8 mouse cellular contexts compared by ENCODE assay signal in the genomic region with DNA sequence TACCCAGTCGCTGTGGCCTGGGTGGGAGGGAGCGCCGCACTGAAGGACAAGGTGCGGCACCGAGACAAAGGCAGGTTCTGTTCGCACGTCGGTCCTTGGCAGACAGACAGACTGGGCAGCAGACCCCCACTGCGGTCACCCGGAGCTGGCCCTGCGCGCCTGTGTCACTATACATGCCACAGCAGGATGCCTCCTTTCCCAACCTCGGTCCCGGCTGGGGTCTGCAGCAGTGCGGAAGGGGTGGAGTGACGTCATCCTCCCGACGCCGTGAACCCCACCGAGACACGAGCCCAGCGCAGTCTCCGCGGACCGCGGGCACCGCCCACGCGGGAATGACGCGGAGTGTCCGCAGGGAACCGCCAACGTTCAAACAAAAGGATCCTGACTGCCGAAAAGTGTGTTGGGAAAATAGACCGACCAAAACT. TPM values are rescaled to one million over a fixed set of nuclear protein-coding genes. Genes with fewer than 3 reads are reported as not detected.
A peak's percentile ranks its signal among the peaks of the same experiment; 100 is the strongest.
DNase-seq lines count a peak whose midpoint lies in the region; ATAC-seq and TF ChIP-seq lines count a peak whose summit lies in the region.
"Not testable (repeated sequence)": the region's sequence is repeated elsewhere in the genome, so short reads cannot be mapped to it uniquely, and the experiment has no call there.

No protein-coding gene starts in this region.

- not testable (repeated sequence) for H3K4me1 ChIP-seq in forebrain, embryonic 16.5 days (replicated peaks; ENCODE audit: control insufficient read depth, insufficient read depth, low read length); hindbrain, embryonic 10.5 days (replicated peaks); lung, postnatal 0 days (ENCODE audit: insufficient read depth, low read depth, low read length); olfactory bulb, adult 2 months (ENCODE audit: control insufficient read depth, insufficient read depth, low read length)

- H3K36me3 ChIP-seq in forebrain, embryonic 16.5 days (ENCODE audit: control insufficient read depth, insufficient read depth); hindbrain, embryonic 10.5 days; lung, postnatal 0 days (ENCODE audit: insufficient read depth, low read length): not testable (repeated sequence)

- H3K9ac ChIP-seq in forebrain, embryonic 16.5 days (replicated peaks; ENCODE audit: low read depth, low read length) = peak overlapping the region; percentile 68
- H3K9ac ChIP-seq in lung, postnatal 0 days (replicated peaks; ENCODE audit: low read depth) = peak overlapping the region; percentile 23; the same call in 1 of the 2 replicates

- H3K27ac ChIP-seq in forebrain, embryonic 16.5 days (ENCODE audit: low read length) = peak overlapping the region; percentile 80
- peak overlapping the region; percentile 86 for H3K27ac ChIP-seq in hindbrain, embryonic 10.5 days
- H3K27ac ChIP-seq in lung, postnatal 0 days (ENCODE audit: low read length) = peak overlapping the region; percentile 54
- not testable (repeated sequence) for H3K27ac ChIP-seq in olfactory bulb, adult 2 months (ENCODE audit: insufficient read depth, low read depth, low read length)

- TF ChIP-seq CTCF in lung, postnatal 0 days (IDR thresholded peaks at IDR 0.05); olfactory bulb, adult 2 months (IDR thresholded peaks at IDR 0.05; ENCODE audit: insufficient read depth, low read depth, low read length): not testable (repeated sequence)

- peak overlapping the region; percentile 43 for H3K4me2 ChIP-seq in forebrain, embryonic 16.5 days (ENCODE audit: low read length)
- peak overlapping the region; percentile 61 for H3K4me2 ChIP-seq in lung, postnatal 0 days (replicated peaks; ENCODE audit: low read depth, low read length)

- H3K4me3 ChIP-seq in forebrain, embryonic 16.5 days (replicated peaks; ENCODE audit: low read length) = peak overlapping the region; percentile 48
- H3K4me3 ChIP-seq in hindbrain, embryonic 10.5 days = peak overlapping the region; percentile 57
- peak overlapping the region; percentile 46 for H3K4me3 ChIP-seq in lung, postnatal 0 days (ENCODE audit: low read depth, low read length)
- H3K4me3 ChIP-seq in olfactory bulb, adult 2 months (ENCODE audit: insufficient read depth, low read depth, low read length) = peak overlapping the region; percentile 54

- peak; percentile 90 for DNase-seq in Muller cell, postnatal 12 days (ENCODE audit: inconsistent ontology term)
- DNase-seq in cerebellum, adult 8-10 months = peak; percentile 68
- peak; percentile 87 for DNase-seq in hindbrain, embryonic 10.5 days (ENCODE audit: low spot score)
- peak; percentile 33 for DNase-seq in layer of hippocampus, adult 9-11 months
- peak; percentile 92 for DNase-seq in lung, postnatal 0 days (ENCODE audit: low spot score)
- peak; percentile 55 to 63 for DNase-seq in thymus, postnatal 10 days (ENCODE audit: low spot score in 2 of 2)

- WGBS in forebrain, embryonic 16.5 days = under 1% methylated on average over 34 of the region's 36 CpGs
- WGBS in hindbrain, embryonic 10.5 days = 0% methylated on average over 36 of the region's 36 CpGs
- under 1% methylated on average over 33 of the region's 36 CpGs for WGBS in lung, postnatal 0 days
- WGBS in olfactory bulb, adult 2 months = under 1% methylated on average over 36 of the region's 36 CpGs

- TF ChIP-seq POLR2A in olfactory bulb, adult 2 months (IDR thresholded peaks at IDR 0.05; ENCODE audit: insufficient read depth, low read depth, low read length) = not testable (repeated sequence)

- peak; percentile 94 for ATAC-seq in forebrain, embryonic 16.5 days
- peak; percentile 85 for ATAC-seq in lung, postnatal 0 days

- not testable (repeated sequence) for H3K9me3 ChIP-seq in forebrain, embryonic 16.5 days (ENCODE audit: control insufficient read depth, low read length); hindbrain, embryonic 10.5 days; lung, postnatal 0 days (ENCODE audit: low read length)

- TF ChIP-seq EP300 in lung, postnatal 0 days (IDR thresholded peaks at IDR 0.05) = not testable (repeated sequence)

- H3K27me3 ChIP-seq in forebrain, embryonic 16.5 days (replicated peaks; ENCODE audit: control insufficient read depth, insufficient read depth, low read length); hindbrain, embryonic 10.5 days (ENCODE audit: insufficient read depth, poor library complexity, severe bottlenecking); lung, postnatal 0 days (replicated peaks; ENCODE audit: insufficient read depth, low read length): not testable (repeated sequence)

RNA-seq across cellular contexts. Expression of a gene that starts 0.6 kb away (rescaled TPM):
- 201 and 206 TPM in 2 replicates for polyA plus RNA-seq in forebrain, embryonic 16.5 days (2015; fragmentation: Nextera tagmentation; extraction: Ambion mirVana)
- 297 and 329 TPM in 2 replicates for polyA plus RNA-seq in hindbrain, embryonic 10.5 days (2016; fragmentation: Nextera tagmentation; extraction: Ambion mirVana)
- 185 and 188 TPM in 2 replicates for polyA plus RNA-seq in lung, postnatal 0 days (2015; fragmentation: Nextera tagmentation; extraction: Ambion mirVana)
- not detected in 2 replicates for polyA plus RNA-seq in olfactory bulb, adult 2 months (2012; ENCODE audit: insufficient read depth, insufficient read length, low replicate concordance, missing spikeins)

RNA-seq across cellular contexts. Expression of a gene that starts 3.8 kb away (rescaled TPM):
- polyA plus RNA-seq in forebrain, embryonic 16.5 days (2015; fragmentation: Nextera tagmentation; extraction: Ambion mirVana) = 0.22 and 0.30 TPM in 2 replicates
- 0.29 TPM in 1 of 2 replicates, not detected in the other for polyA plus RNA-seq in hindbrain, embryonic 10.5 days (2016; fragmentation: Nextera tagmentation; extraction: Ambion mirVana)
- 0.40 and 0.67 TPM in 2 replicates for polyA plus RNA-seq in lung, postnatal 0 days (2015; fragmentation: Nextera tagmentation; extraction: Ambion mirVana)
- polyA plus RNA-seq in olfactory bulb, adult 2 months (2012; ENCODE audit: insufficient read depth, insufficient read length, low replicate concordance, missing spikeins) = not detected in 2 replicates

RNA-seq across cellular contexts. Expression of a gene that starts 53.6 kb away (rescaled TPM):
- 45.8 and 62.4 TPM in 2 replicates for polyA plus RNA-seq in forebrain, embryonic 16.5 days (2015; fragmentation: Nextera tagmentation; extraction: Ambion mirVana)
- 38.8 and 43.2 TPM in 2 replicates for polyA plus RNA-seq in hindbrain, embryonic 10.5 days (2016; fragmentation: Nextera tagmentation; extraction: Ambion mirVana)
- 29.1 and 30.1 TPM in 2 replicates for polyA plus RNA-seq in lung, postnatal 0 days (2015; fragmentation: Nextera tagmentation; extraction: Ambion mirVana)
- not detected in 2 replicates for polyA plus RNA-seq in olfactory bulb, adult 2 months (2012; ENCODE audit: insufficient read depth, insufficient read length, low replicate concordance, missing spikeins)

Comparison
In these comparisons a context has a peak if more than half of its experiments do, and no peak if none do; other contexts are left out.
1. DNase-seq: peak in every context shown above with its lines; median percentile 92 in lung, postnatal 0 days; 90 in Muller cell, postnatal 12 days; 87 in hindbrain, embryonic 10.5 days; 68 in cerebellum, adult 8-10 months; 59 in thymus, postnatal 10 days; 33 in layer of hippocampus, adult 9-11 months.
2. RNA of a gene that starts 53.6 kb away (polyA plus RNA-seq): 45.8 to 62.4 TPM in forebrain, embryonic 16.5 days, 38.8 to 43.2 TPM in hindbrain, embryonic 10.5 days and 29.1 to 30.1 TPM in lung, postnatal 0 days; not detected in olfactory bulb, adult 2 months; every median in the first group is over 10 times any median in the second.
3. Peak in every context shown above with its lines, with median percentiles within 50 percentile points of each other: H3K4me3 ChIP-seq.